Comparison of ENCODE assay signal across 22 mouse cellular contexts in the genomic region with DNA sequence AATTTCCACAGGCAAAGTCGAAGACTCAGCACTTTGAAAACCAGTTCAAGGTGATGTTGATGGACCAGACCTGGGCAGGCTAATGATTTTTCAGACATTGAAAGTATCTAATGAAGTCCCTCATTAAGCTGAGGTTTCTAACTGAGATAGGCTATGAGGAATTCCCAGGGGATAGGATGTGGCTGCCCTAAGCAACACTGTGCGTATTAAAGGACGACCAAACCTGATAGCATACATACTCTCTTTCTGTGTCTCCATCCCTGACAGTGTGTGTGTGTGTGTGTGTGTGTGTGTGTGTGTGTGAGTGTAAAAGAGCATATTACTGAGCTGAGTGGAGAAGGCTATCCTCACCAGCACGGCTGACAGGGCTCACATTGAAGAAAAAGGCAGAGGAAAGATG.
"Had no signal": no experiment of that assay in that cellular context is flagged by ENCODE, and none has a peak within 500 bp of the region (broad histone marks: within the 10 kb centered on the region; RNA-seq: fewer than 3 reads in every experiment).

No protein-coding gene starts in this region.

- ATAC-seq: liver, postnatal 0 days; lung, postnatal 0 days had no signal

- H3K27ac ChIP-seq: liver, embryonic 13.5 days; liver, embryonic 15.5 days; lung, embryonic 15.5 days; macrophage; neural tube, embryonic 13.5 days; neural tube, embryonic 15.5 days had no signal

- H3K4me1 ChIP-seq: liver, embryonic 13.5 days; liver, embryonic 15.5 days; megakaryocyte, embryonic 14.5 days; neural tube, embryonic 13.5 days; neural tube, embryonic 15.5 days had no signal

- H3K4me2 ChIP-seq: liver, embryonic 11.5 days; liver, embryonic 13.5 days; liver, embryonic 15.5 days; lung, embryonic 15.5 days; neural tube, embryonic 13.5 days; neural tube, embryonic 15.5 days had no signal

- H3K27me3 ChIP-seq: liver, embryonic 13.5 days; liver, embryonic 15.5 days; lung, embryonic 15.5 days; megakaryocyte, embryonic 14.5 days; neural tube, embryonic 13.5 days; neural tube, embryonic 15.5 days had no signal

- H3K9ac ChIP-seq: liver, embryonic 13.5 days; liver, embryonic 15.5 days; liver, postnatal 0 days; lung, embryonic 15.5 days; neural tube, embryonic 13.5 days; neural tube, embryonic 15.5 days had no signal

- H3K4me3 ChIP-seq: liver, embryonic 13.5 days; liver, embryonic 15.5 days; lung, embryonic 15.5 days; megakaryocyte, embryonic 14.5 days; myocyte; neural tube, embryonic 13.5 days; neural tube, embryonic 15.5 days had no signal

- H3K36me3 ChIP-seq: liver, embryonic 13.5 days; liver, embryonic 15.5 days; lung, embryonic 15.5 days; neural tube, embryonic 13.5 days; neural tube, embryonic 15.5 days had no signal

- H3K9me3 ChIP-seq: liver, embryonic 13.5 days; liver, embryonic 15.5 days; lung, embryonic 15.5 days; neural tube, embryonic 13.5 days; neural tube, embryonic 15.5 days had no signal

- DNase-seq: liver, embryonic 13.5 days; liver, postnatal 0 days; lung, adult 2 months; lung, postnatal 14 days; lung, postnatal 36 days; retina, postnatal 1 day; right cerebral cortex, adult 18-20 months; right cerebral cortex, postnatal 25 days; right cerebral cortex, postnatal 4 days; spleen, adult 18-20 months; thymus, adult 18-20 months; thymus, postnatal 14 days; thymus, postnatal 36 days had no signal
